Mouse (Mus musculus) CH12.LX (cell line): ENCODE data around the gene Steap4. TPM values are rescaled to one million over a fixed set of nuclear protein-coding genes. Genes with fewer than 3 reads are reported as not detected.

Experiments used
- DNase-seq: peaks from one replicate; pipeline ENCODE4 v3.0.0-alpha.2; 2013; ENCODE audit errors: extremely low read depth
- H3K27ac ChIP-seq: 2 replicates; pipeline ENCODE4 v1.5.1; 2012; ENCODE audit warnings: low read depth, mild to moderate bottlenecking, control low read depth, moderate library complexity; ENCODE audit not compliant: insufficient read depth
- H3K27me3 ChIP-seq: replicated peaks from 2 replicates; pipeline ENCODE3; 2012; ENCODE audit warnings: inconsistent platforms
- H3K36me3 ChIP-seq, 2 experiments: replicated peaks in 1 of 2; 2 replicates each; pipeline versions ENCODE3 to v1.6.1; 2012; ENCODE audit warnings: inconsistent platforms in 1 of 2, low read length in 1 of 2, mild to moderate bottlenecking in 1 of 2, mixed read lengths in 1 of 2, moderate library complexity in 1 of 2; ENCODE audit not compliant: control insufficient read depth in 1 of 2, insufficient read depth in 1 of 2
- H3K4me1 ChIP-seq, 2 experiments: 2 replicates each; pipeline ENCODE4 v1.6.1; 2012; ENCODE audit warnings: inconsistent platforms in 1 of 2, moderate library complexity in 1 of 2; ENCODE audit not compliant: insufficient read depth in 2 of 2, control insufficient read depth in 1 of 2
- H3K4me2 ChIP-seq: 2 replicates; pipeline ENCODE4 v1.6.1; 2012; ENCODE audit warnings: low read depth, mild to moderate bottlenecking, control low read depth; ENCODE audit not compliant: poor library complexity, insufficient read depth, severe bottlenecking
- H3K4me3 ChIP-seq, 3 experiments: fragments of 150-350 bp in 1 of 3; sonication (generic) in 1 of 3; replicated peaks in 1 of 3; 2 replicates each; pipeline versions ENCODE3 to v1.5.1; 2011 to 2012; ENCODE audit warnings: low read depth in 2 of 3, low read length in 2 of 3, mild to moderate bottlenecking in 2 of 3, moderate library complexity in 2 of 3, control low read depth in 1 of 3, improper control_type of control experiment in 1 of 3, inconsistent platforms in 1 of 3, mixed read lengths in 1 of 3; ENCODE audit not compliant: poor library complexity in 1 of 3
- H3K79me2 ChIP-seq: replicated peaks from 2 replicates; pipeline ENCODE4 v1.6.1; 2012; ENCODE audit warnings: mild to moderate bottlenecking, moderate library complexity; ENCODE audit not compliant: control insufficient read depth, poor library complexity, insufficient read depth, severe bottlenecking; ENCODE audit errors: extremely low read depth
- H3K9ac ChIP-seq: 2 replicates; pipeline ENCODE4 v1.6.1; 2012; ENCODE audit warnings: low read depth, mild to moderate bottlenecking, control low read depth, moderate library complexity; ENCODE audit not compliant: insufficient read depth
- H3K9me3 ChIP-seq: replicated peaks from 2 replicates; pipeline ENCODE3; 2012; ENCODE audit warnings: low read length, inconsistent platforms, mixed read lengths
- BHLHE40 ChIP-seq: IDR thresholded peaks from 2 replicates; pipeline ENCODE4 v1.6.1; 2011; ENCODE audit warnings: mild to moderate bottlenecking, low read depth, low read length, improper control_type of control experiment
- CHD2 ChIP-seq: IDR thresholded peaks from 2 replicates; pipeline ENCODE4 v1.6.1; 2011; ENCODE audit warnings: low read length, improper control_type of control experiment
- CTCF ChIP-seq, 2 experiments: IDR thresholded peaks in 1 of 2; conservative IDR thresholded peaks in 1 of 2; 2 replicates each; pipeline ENCODE4 v1.5.1; 2011 to 2012; ENCODE audit warnings: low read depth in 2 of 2, low read length in 2 of 2, improper control_type of control experiment in 1 of 2, inconsistent platforms in 1 of 2, mild to moderate bottlenecking in 1 of 2, moderate library complexity in 1 of 2
- E2F4 ChIP-seq: IDR thresholded peaks from 2 replicates; pipeline ENCODE4 v1.6.1; 2011; ENCODE audit warnings: low read depth, low read length, improper control_type of control experiment; ENCODE audit not compliant: insufficient replicate concordance
- EP300 ChIP-seq: IDR thresholded peaks from 2 replicates; pipeline ENCODE4 v1.6.1; 2011; ENCODE audit warnings: low read length, improper control_type of control experiment
- ETS1 ChIP-seq: conservative IDR thresholded peaks from 2 replicates; pipeline ENCODE4 v1.6.1; 2012; ENCODE audit warnings: low read depth, mild to moderate bottlenecking, inconsistent platforms, low read length, improper control_type of control experiment, moderate library complexity
- HCFC1 ChIP-seq: IDR thresholded peaks from 2 replicates; pipeline ENCODE4 v1.6.1; 2012; ENCODE audit warnings: low read depth, mild to moderate bottlenecking, inconsistent platforms, low read length, improper control_type of control experiment
- IRF4 ChIP-seq: IDR thresholded peaks from 2 replicates; pipeline ENCODE4 v1.6.1; 2014; ENCODE audit warnings: low read depth, mild to moderate bottlenecking, inconsistent platforms, low read length, improper control_type of control experiment
- JUN ChIP-seq: IDR thresholded peaks from 2 replicates; pipeline ENCODE4 v1.6.1; 2011; ENCODE audit warnings: low read depth, mild to moderate bottlenecking, low read length, improper control_type of control experiment, moderate library complexity; ENCODE audit not compliant: insufficient read depth
- JUND ChIP-seq: conservative IDR thresholded peaks from 2 replicates; pipeline ENCODE4 v1.6.1; 2011; ENCODE audit warnings: low read depth, low read length, improper control_type of control experiment
- KAT2A ChIP-seq: IDR thresholded peaks from 2 replicates; pipeline ENCODE4 v1.6.1; 2012; ENCODE audit warnings: low read length, improper control_type of control experiment, inconsistent platforms; ENCODE audit not compliant: insufficient replicate concordance
- MAZ ChIP-seq: IDR thresholded peaks from 2 replicates; pipeline ENCODE4 v1.6.1; 2012; ENCODE audit warnings: low read depth, mild to moderate bottlenecking, inconsistent platforms, low read length, improper control_type of control experiment, moderate library complexity
- MYC ChIP-seq: IDR thresholded peaks from 2 replicates; pipeline ENCODE4 v1.6.1; 2011; ENCODE audit warnings: low read depth, mild to moderate bottlenecking, improper control_type of control experiment, low read length
- NELFE ChIP-seq: IDR thresholded peaks from 2 replicates; pipeline ENCODE4 v1.6.1; 2011; ENCODE audit warnings: low read depth, low read length, improper control_type of control experiment
- POLR2AphosphoS2 ChIP-seq: IDR thresholded peaks from 2 replicates; pipeline ENCODE4 v1.6.1; 2011; ENCODE audit warnings: low read depth, low read length, improper control_type of control experiment
- RAD21 ChIP-seq: IDR thresholded peaks from 2 replicates; pipeline ENCODE4 v1.6.1; 2011; ENCODE audit warnings: low read depth, mild to moderate bottlenecking, low read length, improper control_type of control experiment, moderate library complexity
- SIN3A ChIP-seq: IDR thresholded peaks from 2 replicates; pipeline ENCODE4 v1.6.1; 2012; ENCODE audit warnings: low read length, improper control_type of control experiment, inconsistent platforms
- TBP ChIP-seq: conservative IDR thresholded peaks from 2 replicates; pipeline ENCODE4 v1.6.1; 2011; ENCODE audit warnings: low read depth, low read length, improper control_type of control experiment
- TCF12 ChIP-seq: IDR thresholded peaks from 2 replicates; pipeline ENCODE4 v1.6.1; 2014; ENCODE audit warnings: low read depth, mild to moderate bottlenecking, inconsistent platforms, low read length, improper control_type of control experiment
- UBTF ChIP-seq: IDR thresholded peaks from 2 replicates; pipeline ENCODE4 v1.6.1; 2012; ENCODE audit warnings: low read depth, mild to moderate bottlenecking, inconsistent platforms, low read length, improper control_type of control experiment, moderate library complexity
- USF1 ChIP-seq: IDR thresholded peaks from 2 replicates; pipeline ENCODE4 v1.6.1; 2014; ENCODE audit warnings: low read depth, mild to moderate bottlenecking, inconsistent platforms, low read length, improper control_type of control experiment
- ZC3H11A ChIP-seq: IDR thresholded peaks from 2 replicates; pipeline ENCODE4 v1.6.1; 2012; ENCODE audit warnings: low read depth, mild to moderate bottlenecking, inconsistent platforms, low read length, improper control_type of control experiment
- ZMIZ1 ChIP-seq: IDR thresholded peaks from 2 replicates; pipeline ENCODE4 v1.6.1; 2012; ENCODE audit warnings: low read depth, mild to moderate bottlenecking, inconsistent platforms, low read length, improper control_type of control experiment
- dilution Hi-C: fragments of 300-500 bp; cut with MboI; formaldehyde crosslinking; loops from 2 replicates; pipeline ENCODE4 v1.14.3; 2020; ENCODE audit warnings: low sequenced_read_pairs; ENCODE audit not compliant: extremely low pct_unique_long_range_greater_than_20kb, extremely low pct_ligation_motif_present
- in situ Hi-C: fragments of 300-500 bp; cut with MboI; formaldehyde crosslinking; loops from 3 replicates; pipeline ENCODE4 v1.14.3; 2019; ENCODE audit warnings: low sequenced_read_pairs, low pct_ligation_motif_present, low pct_unique_long_range_greater_than_20kb, mixed read lengths
- polyA plus RNA-seq: library from polyadenylated mRNA; unstranded; fragments of >175 nt; gene quantifications from 2 replicates; pipeline ENCODE4 v1.2.1, GENCODE M21; 2012; ENCODE audit warnings: low read depth; ENCODE audit not compliant: insufficient read length
- total RNA-seq, 2 experiments: library from RNA; depleted of rRNA; stranded (reverse); fragments of 300-350 nt in 1 of 2; fragments of >200 nt in 1 of 2; gene quantifications; 2 replicates each; pipeline ENCODE4 v1.2.3; 2012 to 2014

Steap4 gene
- total and polyA plus RNA-seq, 3 experiments: 0.08 TPM; not detected in 2

- TF ChIP-seq JUND: no peak
- TF ChIP-seq CHD2: no peak
- no peak for TF ChIP-seq E2F4
- no peak for TF ChIP-seq RAD21
- no peak for TF ChIP-seq BHLHE40
- TF ChIP-seq MYC: no peak
- no peak for TF ChIP-seq ZMIZ1
- TF ChIP-seq KAT2A: no peak
- no peak for TF ChIP-seq MAZ
- no peak for TF ChIP-seq TBP
- TF ChIP-seq EP300: no peak
- no peak for TF ChIP-seq IRF4
- TF ChIP-seq POLR2AphosphoS2: no peak
- TF ChIP-seq UBTF: no peak
- no peak for TF ChIP-seq HCFC1
- TF ChIP-seq NELFE: no peak
- no peak overlapping the region for H3K4me2 ChIP-seq
Measured at GRCm38 (mm10) chr5:7917501-7918295, 42.6 kb upstream of the Steap4 start.

GRCm38 (mm10) chr5:7918296-7918579 is 42.0 kb upstream of the Steap4 start:
- H3K4me2 ChIP-seq: no peak overlapping the region
- no peaks in the 10 kb centered on the region for H3K36me3 ChIP-seq
- H3K4me1 ChIP-seq: no peaks in the 10 kb centered on the region
- no peaks in the 10 kb centered on the region for H3K79me2 ChIP-seq
- H3K9me3 ChIP-seq: no peaks in the 10 kb centered on the region
- DNase-seq: no peak
- no peak overlapping the region for H3K27ac ChIP-seq
- in situ Hi-C loops: no loop called here
- H3K27me3 ChIP-seq: no peaks in the 10 kb centered on the region
- H3K9ac ChIP-seq: no peak overlapping the region
- TF ChIP-seq KAT2A: no peak
- no peak for TF ChIP-seq CTCF (conservative IDR thresholded peaks at IDR 0.05 in 1 of 2, IDR thresholded peaks at IDR 0.05 in 1 of 2; ENCODE audit: low read depth in 2 of 2, low read length in 2 of 2)
- no peak for TF ChIP-seq MAZ
- no peak for TF ChIP-seq USF1
- TF ChIP-seq SIN3A: no peak
- TF ChIP-seq JUN: no peak
- TF ChIP-seq CHD2: no peak
- TF ChIP-seq IRF4: no peak
- no peak for TF ChIP-seq UBTF
- TF ChIP-seq ZC3H11A: no peak
- no peak for TF ChIP-seq BHLHE40
- no peak for TF ChIP-seq POLR2AphosphoS2
- TF ChIP-seq E2F4: no peak
- TF ChIP-seq NELFE: no peak
- no peak for TF ChIP-seq TCF12
- TF ChIP-seq ETS1: no peak
- H3K4me3 ChIP-seq: no peak overlapping the region
- dilution Hi-C loops: no loop called here

More at GRCm38 (mm10) chr5:7917501-7918295, 42.6 kb upstream of the Steap4 start:
- DNase-seq: no peak
- no peaks in the 10 kb centered on the region for H3K4me1 ChIP-seq
- in situ Hi-C loops: no loop called here
- H3K27me3 ChIP-seq: no peaks in the 10 kb centered on the region
- no peak overlapping the region for H3K27ac ChIP-seq
- H3K4me3 ChIP-seq: no peak overlapping the region
- H3K9me3 ChIP-seq: no peaks in the 10 kb centered on the region
- dilution Hi-C loops: no loop called here
- no peak overlapping the region for H3K9ac ChIP-seq
- H3K79me2 ChIP-seq: no peaks in the 10 kb centered on the region
- no peaks in the 10 kb centered on the region for H3K36me3 ChIP-seq
